Comparison of ENCODE assay signal across 9 mouse cellular contexts in genomic region chr6:112865021-112865531, GRCm38 (mm10).
DNase-seq lines count a peak whose midpoint lies in the region; ATAC-seq lines count a peak whose summit lies in the region.
"Had no signal": no experiment of that assay in that cellular context is flagged by ENCODE, and none has a peak within 500 bp of the region (broad histone marks: within the 10 kb centered on the region; RNA-seq: fewer than 3 reads in every experiment).

No protein-coding gene starts in this region.

- H3K36me3 ChIP-seq in embryonic facial prominence, embryonic 13.5 days: no peaks in the 10 kb centered on the region
- no peaks in the 10 kb centered on the region for H3K36me3 ChIP-seq in embryonic facial prominence, embryonic 10.5 days (replicated peaks)
- H3K36me3 ChIP-seq in lung, embryonic 16.5 days (ENCODE audit: control insufficient read depth, insufficient read depth, low read length): no peaks in the 10 kb centered on the region
- no peaks in the 10 kb centered on the region for H3K36me3 ChIP-seq in midbrain, embryonic 11.5 days (ENCODE audit: control insufficient read depth, insufficient read depth, low read length)
- no peaks in the 10 kb centered on the region for H3K36me3 ChIP-seq in stomach, embryonic 15.5 days

- H3K4me3 ChIP-seq in embryonic facial prominence, embryonic 13.5 days: no peak overlapping the region
- H3K4me3 ChIP-seq in embryonic facial prominence, embryonic 10.5 days: no peak overlapping the region
- no peak overlapping the region for H3K4me3 ChIP-seq in lung, embryonic 16.5 days (ENCODE audit: low read length)
- no peak overlapping the region for H3K4me3 ChIP-seq in midbrain, embryonic 11.5 days (ENCODE audit: low read depth, low read length)
- H3K4me3 ChIP-seq in stomach, embryonic 15.5 days (replicated peaks): no peak overlapping the region

- ATAC-seq in embryonic facial prominence, embryonic 13.5 days (ENCODE audit: insufficient number of reproducible peaks, insufficient read depth, low FRiP score, low TSS enrichment, low read depth): no peak
- ATAC-seq in lung, embryonic 16.5 days (ENCODE audit: low read depth): peak; percentile 91
- ATAC-seq in midbrain, embryonic 11.5 days (ENCODE audit: low FRiP score): peak; percentile 47
- peak; percentile 69; the same call in 1 of the 2 replicates for ATAC-seq in stomach, embryonic 15.5 days (ENCODE audit: insufficient read depth, low FRiP score, low read depth)

- 34% methylated on average over 6 of the region's 6 CpGs for WGBS in embryonic facial prominence, embryonic 13.5 days
- 72% methylated on average over 6 of the region's 6 CpGs for WGBS in embryonic facial prominence, embryonic 10.5 days
- WGBS in lung, embryonic 16.5 days: 26% methylated on average over 6 of the region's 6 CpGs
- WGBS in midbrain, embryonic 11.5 days: 76% methylated on average over 6 of the region's 6 CpGs
- 27% methylated on average over 6 of the region's 6 CpGs for WGBS in stomach, embryonic 15.5 days

- no peak overlapping the region for H3K4me2 ChIP-seq in embryonic facial prominence, embryonic 13.5 days
- H3K4me2 ChIP-seq in lung, embryonic 16.5 days (ENCODE audit: low read depth, low read length): peak overlapping the region; percentile 3; the same call in 1 of the 2 replicates
- no peak overlapping the region for H3K4me2 ChIP-seq in midbrain, embryonic 11.5 days
- peak overlapping the region; percentile 16; the same call in 1 of the 2 replicates for H3K4me2 ChIP-seq in stomach, embryonic 15.5 days

- no peak overlapping the region for H3K9ac ChIP-seq in embryonic facial prominence, embryonic 13.5 days
- H3K9ac ChIP-seq in lung, embryonic 16.5 days (ENCODE audit: low read length): no peak overlapping the region
- no peak overlapping the region for H3K9ac ChIP-seq in midbrain, embryonic 11.5 days (ENCODE audit: low read length)
- no peak overlapping the region for H3K9ac ChIP-seq in stomach, embryonic 15.5 days

- H3K27ac ChIP-seq in embryonic facial prominence, embryonic 13.5 days: peak overlapping the region; percentile 39; the same call in 1 of the 2 replicates
- H3K27ac ChIP-seq in embryonic facial prominence, embryonic 10.5 days (replicated peaks): no peak overlapping the region; the same call in 1 of the 2 replicates
- H3K27ac ChIP-seq in lung, embryonic 16.5 days (ENCODE audit: low read length): 0 out of 2 replicates have a peak overlapping the region, but pooled peaks have one; percentile 12
- no peak overlapping the region for H3K27ac ChIP-seq in midbrain, embryonic 11.5 days (ENCODE audit: low read depth, low read length)
- H3K27ac ChIP-seq in stomach, embryonic 15.5 days: peak overlapping the region; percentile 55

- no peaks in the 10 kb centered on the region for H3K9me3 ChIP-seq in embryonic facial prominence, embryonic 13.5 days
- H3K9me3 ChIP-seq in embryonic facial prominence, embryonic 10.5 days: no peaks in the 10 kb centered on the region
- no peaks in the 10 kb centered on the region for H3K9me3 ChIP-seq in lung, embryonic 16.5 days (ENCODE audit: control insufficient read depth, low read length)
- no peaks in the 10 kb centered on the region for H3K9me3 ChIP-seq in midbrain, embryonic 11.5 days (ENCODE audit: control insufficient read depth, low read length)
- H3K9me3 ChIP-seq in stomach, embryonic 15.5 days: no peaks in the 10 kb centered on the region

- peaks cover 12% of the 10 kb centered on the region for H3K4me1 ChIP-seq in embryonic facial prominence, embryonic 13.5 days
- H3K4me1 ChIP-seq in embryonic facial prominence, embryonic 10.5 days: peaks cover 8% of the 10 kb centered on the region
- H3K4me1 ChIP-seq in lung, embryonic 16.5 days (replicated peaks; ENCODE audit: control insufficient read depth, insufficient read depth, low read length): peaks cover 11% of the 10 kb centered on the region
- peaks cover 4% of the 10 kb centered on the region; the same call in 1 of the 2 replicates for H3K4me1 ChIP-seq in midbrain, embryonic 11.5 days (ENCODE audit: control insufficient read depth, insufficient read depth, low read length)
- H3K4me1 ChIP-seq in stomach, embryonic 15.5 days: peaks cover 11% of the 10 kb centered on the region

- no peak for DNase-seq in embryonic facial prominence, embryonic 10.5 days (ENCODE audit: low spot score)
- no peak for DNase-seq in lung, postnatal 36 days
- DNase-seq in midbrain, embryonic 11.5 days (ENCODE audit: low spot score, missing footprints): no peak
- DNase-seq in embryo, embryonic 10.5 days (ENCODE audit: low spot score): no peak
- DNase-seq in urinary bladder, adult 2 months (ENCODE audit: low spot score): no peak
- DNase-seq: heart, adult 11 months had no signal

- no peaks in the 10 kb centered on the region for H3K27me3 ChIP-seq in embryonic facial prominence, embryonic 13.5 days
- no peaks in the 10 kb centered on the region for H3K27me3 ChIP-seq in embryonic facial prominence, embryonic 10.5 days (replicated peaks; ENCODE audit: low read depth, poor library complexity, severe bottlenecking)
- H3K27me3 ChIP-seq in lung, embryonic 16.5 days (ENCODE audit: control insufficient read depth, insufficient read depth, low read depth, low read length): no peaks in the 10 kb centered on the region
- H3K27me3 ChIP-seq in midbrain, embryonic 11.5 days (ENCODE audit: control insufficient read depth, insufficient read depth, low read length): no peaks in the 10 kb centered on the region
- no peaks in the 10 kb centered on the region for H3K27me3 ChIP-seq in stomach, embryonic 15.5 days (replicated peaks)

Comparison
In these comparisons a context has a peak if more than half of its experiments do, and no peak if none do; other contexts are left out.
1. H3K27ac ChIP-seq: peak in embryonic facial prominence, embryonic 13.5 days (single experiment), lung, embryonic 16.5 days (single experiment) and stomach, embryonic 15.5 days (single experiment); none in embryonic facial prominence, embryonic 10.5 days (single experiment) and midbrain, embryonic 11.5 days (single experiment).
2. H3K4me2 ChIP-seq: peak in lung, embryonic 16.5 days (single experiment) and stomach, embryonic 15.5 days (single experiment); none in embryonic facial prominence, embryonic 13.5 days (single experiment) and midbrain, embryonic 11.5 days (single experiment).